Mouse (Mus musculus): ENCODE results near the gene Klk9. TPM values are rescaled to one million over a fixed set of nuclear protein-coding genes. Genes with fewer than 3 reads are reported as not detected.

Gene Klk9
- polyA plus RNA-seq, 1 experiment from 2014 or later = not detected

GRCm38 (mm10) chr7:43843801-43844200, 52.1 kb downstream of the Klk9 start:
- ATAC-seq (no peak), DNase-seq (ENCODE audit: low read depth, low spot score) (no peak)
- ChIA-PET CTCF (no interaction called here), POLR2A (no interaction called here)
- in situ Hi-C loops (cut with MboI; ENCODE audit: low pct_unique_long_range_greater_than_20kb) = no loop called here
- no peak for TF ChIP-seq CTCF (IDR thresholded peaks at IDR 0.05)
- no peaks in the 10 kb centered on the region for H3K27me3 ChIP-seq

Other genes starting within 250 kb of the Klk9 start
- gene Cd33, start 247.5 kb upstream of the Klk9 start, polyA plus RNA-seq (2021) = 0.06 TPM
- gene Zfp658, start 229.6 kb upstream of the Klk9 start, polyA plus RNA-seq (2021) = 3.2 TPM
- gene Zfp719, start 212.3 kb upstream of the Klk9 start, polyA plus RNA-seq (2021) = 8.7 TPM
- gene Zfp819, start 184.7 kb upstream of the Klk9 start, polyA plus RNA-seq (2021) = 1.1 TPM
- 0.06 TPM for gene Ceacam18, start 157.2 kb upstream of the Klk9 start, polyA plus RNA-seq (2021)
- 0.17 TPM for gene Siglece, start 131.7 kb upstream of the Klk9 start, polyA plus RNA-seq (2021)
- 10.0 TPM for gene Ctu1, start 119.9 kb upstream of the Klk9 start, polyA plus RNA-seq (2021)
- gene Klk14, start 101.5 kb upstream of the Klk9 start, polyA plus RNA-seq (2021) = not detected
- not detected for gene Klk13, start 79.3 kb upstream of the Klk9 start, polyA plus RNA-seq (2021)
- gene Klk12, start 23.0 kb upstream of the Klk9 start, polyA plus RNA-seq (2021) = not detected
- not detected for gene Klk11, start 17.3 kb upstream of the Klk9 start, polyA plus RNA-seq (2021)
- gene Klk10, start 10.9 kb upstream of the Klk9 start, polyA plus RNA-seq (2021) = not detected
- gene Klk8, start 5.7 kb downstream of the Klk9 start, polyA plus RNA-seq (2021) = not detected
- gene Klk7, start 19.4 kb downstream of the Klk9 start, polyA plus RNA-seq (2021) = not detected
- not detected for gene Klk6, start 32.6 kb downstream of the Klk9 start, polyA plus RNA-seq (2021)
- not detected for gene Klk5, start 50.1 kb downstream of the Klk9 start, polyA plus RNA-seq (2021)
- gene Klk4, start 89.3 kb downstream of the Klk9 start, polyA plus RNA-seq (2021) = not detected
- gene Klk15, start 141.8 kb downstream of the Klk9 start, polyA plus RNA-seq (2021) = not detected
- not detected for gene Klk1b8, start 158.8 kb downstream of the Klk9 start, polyA plus RNA-seq (2021)
- gene Klk1b1, start 174.9 kb downstream of the Klk9 start, polyA plus RNA-seq (2021) = not detected
- not detected for gene Klk1b9, start 184.2 kb downstream of the Klk9 start, polyA plus RNA-seq (2021)
- gene Klk1b11, start 204.0 kb downstream of the Klk9 start, polyA plus RNA-seq (2021) = not detected
- gene Klk1b26, start 220.3 kb downstream of the Klk9 start, polyA plus RNA-seq (2021) = not detected